Mouse (Mus musculus): ENCODE measurements at regions not wholly inside any gene's neighbourhood (a gene's known extent, or its start where the extent isn't known, plus 50 kb on each side); places are given as distances from the start of the nearest gene placed in this dataset.

DNA sequence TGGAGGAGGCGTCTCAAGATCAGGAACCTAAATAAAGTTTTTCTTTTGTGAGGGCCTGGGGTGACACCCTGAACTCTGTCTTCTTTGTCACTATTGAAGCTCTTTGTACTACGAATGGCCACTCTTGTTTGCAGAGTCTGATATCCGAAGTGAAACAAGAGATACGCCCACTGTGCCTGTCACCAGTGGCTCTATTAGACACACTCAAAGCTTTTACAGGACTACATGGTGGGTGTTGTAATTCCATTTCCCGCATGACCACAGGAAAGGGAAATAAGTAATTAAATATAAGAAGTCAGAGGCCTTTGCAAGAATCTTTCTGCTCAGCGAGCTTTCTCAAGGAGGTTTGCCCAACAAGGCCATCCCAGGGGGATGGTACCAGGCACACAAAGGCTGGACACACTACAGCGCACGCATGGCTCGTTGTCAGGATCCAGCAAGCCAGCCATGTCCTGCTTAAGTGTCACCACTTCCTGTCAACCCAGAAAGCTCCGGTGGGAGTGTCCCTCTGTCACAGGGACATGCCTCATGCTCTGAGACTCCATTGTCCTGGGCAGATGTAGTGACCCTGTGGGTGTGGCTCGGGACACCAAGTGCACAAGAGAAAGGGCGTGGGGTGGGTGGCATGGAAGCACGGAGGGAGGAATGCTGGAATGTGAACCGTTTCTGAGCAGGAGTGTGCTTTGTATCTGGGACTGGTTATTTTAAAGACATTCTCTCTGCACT, 434.0 kb downstream of the Irx1 start:
- H3K4me2 ChIP-seq (ENCODE audit: insufficient read depth, low read depth, poor library complexity, severe bottlenecking) = no peak overlapping the region
- dilution Hi-C loops (cut with MboI; ENCODE audit: extremely low pct_ligation_motif_present, extremely low pct_unique_long_range_greater_than_20kb, low sequenced_read_pairs) = no loop called here
- DNase-seq (ENCODE audit: extremely low read depth) = no peak
- H3K9ac ChIP-seq (ENCODE audit: insufficient read depth, low read depth) = no peak overlapping the region
- in situ Hi-C loops (cut with MboI; ENCODE audit: low pct_ligation_motif_present, low pct_unique_long_range_greater_than_20kb, low sequenced_read_pairs) = no loop called here
- H3K36me3 ChIP-seq (replicated peaks in 1 of 2; ENCODE audit: control insufficient read depth in 1 of 2, insufficient read depth in 1 of 2, low read length in 1 of 2) = no peaks in the 10 kb centered on the region
- TF ChIP-seq ELF1 (IDR thresholded peaks at IDR 0.05; ENCODE audit: low read depth, low read length) (no peak), POLR2AphosphoS2 (IDR thresholded peaks at IDR 0.05; ENCODE audit: low read depth, low read length) (no peak), RAD21 (IDR thresholded peaks at IDR 0.05; ENCODE audit: low read depth, low read length) (no peak), CHD2 (IDR thresholded peaks at IDR 0.05; ENCODE audit: low read length) (no peak), ZMIZ1 (IDR thresholded peaks at IDR 0.05; ENCODE audit: low read depth, low read length) (no peak), BHLHE40 (IDR thresholded peaks at IDR 0.05; ENCODE audit: low read depth, low read length) (no peak)
- H3K27me3 ChIP-seq (replicated peaks) = no peaks in the 10 kb centered on the region
- no peak overlapping the region for H3K27ac ChIP-seq (ENCODE audit: insufficient read depth, low read depth)
- H3K4me3 ChIP-seq (replicated peaks in 1 of 3; ENCODE audit: low read depth in 2 of 3, low read length in 2 of 3, poor library complexity in 1 of 3) = no peak overlapping the region
- H3K4me1 ChIP-seq (ENCODE audit: control insufficient read depth in 1 of 2, insufficient read depth in 2 of 2) = peaks cover 0 to 4% of the 10 kb centered on the region in 2 experiments; a peak in 1 of 4 replicates
- H3K9me3 ChIP-seq (replicated peaks; ENCODE audit: low read length) = no peaks in the 10 kb centered on the region
- no peaks in the 10 kb centered on the region for H3K79me2 ChIP-seq (replicated peaks; ENCODE audit: control insufficient read depth, extremely low read depth, insufficient read depth, poor library complexity, severe bottlenecking)

DNA sequence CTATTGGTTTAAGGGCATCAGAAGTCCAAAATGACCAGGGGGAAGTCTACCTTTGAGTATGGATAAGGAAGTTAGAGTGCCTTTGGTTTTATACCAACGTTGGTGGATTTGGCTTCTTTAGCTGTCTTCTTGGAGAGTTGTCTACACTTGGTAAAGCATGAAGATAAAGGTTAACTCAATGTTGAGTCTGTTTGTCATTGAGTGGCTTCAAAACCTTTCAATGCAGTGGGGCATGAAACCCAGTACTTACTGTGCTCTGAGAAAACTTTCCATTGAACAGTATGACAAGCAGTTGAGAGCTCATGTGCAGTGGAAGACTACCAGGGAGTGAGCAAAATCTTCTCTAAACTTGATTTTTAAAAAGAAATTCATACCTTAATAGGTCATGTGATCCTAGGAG, 445.7 kb downstream of the Irx1 start:
- no peaks in the 10 kb centered on the region for H3K79me2 ChIP-seq (replicated peaks; ENCODE audit: control insufficient read depth, extremely low read depth, insufficient read depth, poor library complexity, severe bottlenecking)
- no peaks in the 10 kb centered on the region for H3K27me3 ChIP-seq (replicated peaks)
- in situ Hi-C loops (cut with MboI; ENCODE audit: low pct_ligation_motif_present, low pct_unique_long_range_greater_than_20kb, low sequenced_read_pairs) (no loop called here), dilution Hi-C loops (cut with MboI; ENCODE audit: extremely low pct_ligation_motif_present, extremely low pct_unique_long_range_greater_than_20kb, low sequenced_read_pairs) (no loop called here)
- no peaks in the 10 kb centered on the region for H3K9me3 ChIP-seq (replicated peaks; ENCODE audit: low read length)
- H3K4me1 ChIP-seq (ENCODE audit: control insufficient read depth in 1 of 2, insufficient read depth in 2 of 2) = peaks cover 0 to 3% of the 10 kb centered on the region in 2 experiments; a peak in 1 of 4 replicates
- TF ChIP-seq USF2 (conservative IDR thresholded peaks at IDR 0.05; ENCODE audit: low read depth, low read length) (no peak), IRF4 (IDR thresholded peaks at IDR 0.05; ENCODE audit: low read depth, low read length) (no peak), E2F4 (IDR thresholded peaks at IDR 0.05; ENCODE audit: insufficient replicate concordance, low read depth, low read length) (no peak), KAT2A (IDR thresholded peaks at IDR 0.05; ENCODE audit: insufficient replicate concordance, low read length) (no peak), POLR2A (IDR thresholded peaks at IDR 0.05; ENCODE audit: low read depth, low read length) (no peak), CHD2 (IDR thresholded peaks at IDR 0.05; ENCODE audit: low read length) (no peak), ZNF384 (IDR thresholded peaks at IDR 0.05; ENCODE audit: low read depth, low read length) (no peak), CHD1 (IDR thresholded peaks at IDR 0.05; ENCODE audit: low read depth, low read length) (no peak)
- no peak for DNase-seq (ENCODE audit: extremely low read depth)
- H3K4me3 ChIP-seq (replicated peaks in 1 of 3; ENCODE audit: low read depth in 2 of 3, low read length in 2 of 3, poor library complexity in 1 of 3) = no peak overlapping the region
- H3K9ac ChIP-seq (ENCODE audit: insufficient read depth, low read depth) = no peak overlapping the region
- H3K4me2 ChIP-seq (ENCODE audit: insufficient read depth, low read depth, poor library complexity, severe bottlenecking) = no peak overlapping the region
- no peaks in the 10 kb centered on the region for H3K36me3 ChIP-seq (replicated peaks in 1 of 2; ENCODE audit: control insufficient read depth in 1 of 2, insufficient read depth in 1 of 2, low read length in 1 of 2)
- no peak overlapping the region for H3K27ac ChIP-seq (ENCODE audit: insufficient read depth, low read depth)

GRCm38 (mm10) chr13:71513204-71513603, 450.3 kb downstream of the Irx1 start:
- no peaks in the 10 kb centered on the region for H3K9me3 ChIP-seq (replicated peaks; ENCODE audit: low read length)
- DNase-seq (ENCODE audit: extremely low read depth) = no peak
- no peaks in the 10 kb centered on the region for H3K79me2 ChIP-seq (replicated peaks; ENCODE audit: control insufficient read depth, extremely low read depth, insufficient read depth, poor library complexity, severe bottlenecking)
- peaks cover 0 to 3% of the 10 kb centered on the region in 2 experiments; a peak in 1 of 4 replicates for H3K4me1 ChIP-seq (ENCODE audit: control insufficient read depth in 1 of 2, insufficient read depth in 2 of 2)
- TF ChIP-seq RCOR1 (conservative IDR thresholded peaks at IDR 0.05; ENCODE audit: low read depth, low read length) (no peak), USF1 (IDR thresholded peaks at IDR 0.05; ENCODE audit: low read depth, low read length) (no peak), ZNF384 (IDR thresholded peaks at IDR 0.05; ENCODE audit: low read depth, low read length) (no peak), ZC3H11A (IDR thresholded peaks at IDR 0.05; ENCODE audit: low read depth, low read length) (no peak), MAFK (IDR thresholded peaks at IDR 0.05; ENCODE audit: insufficient replicate concordance, low read length) (no peak), CTCF (conservative IDR thresholded peaks at IDR 0.05 in 1 of 2, IDR thresholded peaks at IDR 0.05 in 1 of 2; ENCODE audit: low read depth in 2 of 2, low read length in 2 of 2) (no peak), MYC (IDR thresholded peaks at IDR 0.05; ENCODE audit: low read depth, low read length) (no peak), UBTF (IDR thresholded peaks at IDR 0.05; ENCODE audit: low read depth, low read length) (no peak), PAX5 (IDR thresholded peaks at IDR 0.05; ENCODE audit: low read length) (no peak), NRF1 (IDR thresholded peaks at IDR 0.05; ENCODE audit: low read depth, low read length) (no peak), ZKSCAN1 (IDR thresholded peaks at IDR 0.05; ENCODE audit: borderline replicate concordance, low read depth, low read length) (no peak), TBP (conservative IDR thresholded peaks at IDR 0.05; ENCODE audit: low read depth, low read length) (no peak)
- no peak overlapping the region for H3K4me2 ChIP-seq (ENCODE audit: insufficient read depth, low read depth, poor library complexity, severe bottlenecking)
- H3K36me3 ChIP-seq (replicated peaks in 1 of 2; ENCODE audit: control insufficient read depth in 1 of 2, insufficient read depth in 1 of 2, low read length in 1 of 2) = no peaks in the 10 kb centered on the region
- no peaks in the 10 kb centered on the region for H3K27me3 ChIP-seq (replicated peaks)
- dilution Hi-C loops (cut with MboI; ENCODE audit: extremely low pct_ligation_motif_present, extremely low pct_unique_long_range_greater_than_20kb, low sequenced_read_pairs) = no loop called here
- no peak overlapping the region for H3K9ac ChIP-seq (ENCODE audit: insufficient read depth, low read depth)
- in situ Hi-C loops (cut with MboI; ENCODE audit: low pct_ligation_motif_present, low pct_unique_long_range_greater_than_20kb, low sequenced_read_pairs) = no loop called here
- H3K27ac ChIP-seq (ENCODE audit: insufficient read depth, low read depth) = no peak overlapping the region
- H3K4me3 ChIP-seq (replicated peaks in 1 of 3; ENCODE audit: low read depth in 2 of 3, low read length in 2 of 3, poor library complexity in 1 of 3) = no peak overlapping the region

Measured in CH12.LX (cell line).